ENCODE assay signal across 10 mouse cellular contexts in genomic region chr17:71230108-71230709, GRCm38 (mm10). TPM values are rescaled to one million over a fixed set of nuclear protein-coding genes. Genes with fewer than 3 reads are reported as not detected.
DNase-seq lines count a peak whose midpoint lies in the region; ATAC-seq lines count a peak whose summit lies in the region.
"Had no signal": no experiment of that assay in that cellular context is flagged by ENCODE, and none has a peak within 500 bp of the region (broad histone marks: within the 10 kb centered on the region; RNA-seq: fewer than 3 reads in every experiment).

No protein-coding gene starts in this region.

- H3K4me1 ChIP-seq in kidney, embryonic 16.5 days (ENCODE audit: insufficient read depth, low read length) = no peaks in the 10 kb centered on the region
- H3K4me1 ChIP-seq in embryonic facial prominence, embryonic 14.5 days (ENCODE audit: control insufficient read depth, insufficient read depth, low read length) = no peaks in the 10 kb centered on the region
- H3K4me1 ChIP-seq in midbrain, embryonic 13.5 days (replicated peaks) = no peaks in the 10 kb centered on the region

- no peak overlapping the region for H3K4me3 ChIP-seq in kidney, embryonic 16.5 days (ENCODE audit: low read length)
- no peak overlapping the region for H3K4me3 ChIP-seq in embryonic facial prominence, embryonic 14.5 days (ENCODE audit: low read depth, low read length)
- H3K4me3 ChIP-seq in midbrain, embryonic 13.5 days (replicated peaks) = no peak overlapping the region

- no peaks in the 10 kb centered on the region for H3K9me3 ChIP-seq in kidney, embryonic 16.5 days (ENCODE audit: low read length)
- no peaks in the 10 kb centered on the region for H3K9me3 ChIP-seq in embryonic facial prominence, embryonic 14.5 days (ENCODE audit: control insufficient read depth, low read length)
- H3K9me3 ChIP-seq in midbrain, embryonic 13.5 days = no peaks in the 10 kb centered on the region

- no peaks in the 10 kb centered on the region for H3K27me3 ChIP-seq in kidney, embryonic 16.5 days (ENCODE audit: insufficient read depth, low read length)
- H3K27me3 ChIP-seq in embryonic facial prominence, embryonic 14.5 days (replicated peaks; ENCODE audit: control insufficient read depth, insufficient read depth, low read length) = no peaks in the 10 kb centered on the region
- no peaks in the 10 kb centered on the region for H3K27me3 ChIP-seq in midbrain, embryonic 13.5 days

- no peak for ATAC-seq in kidney, embryonic 16.5 days (ENCODE audit: low FRiP score, low TSS enrichment)
- peak; percentile 65; the same call in 1 of the 2 replicates for ATAC-seq in embryonic facial prominence, embryonic 14.5 days (ENCODE audit: low read depth)
- ATAC-seq in midbrain, embryonic 13.5 days = peak; percentile 79
- ATAC-seq: inflammation-experienced regulatory T-cells, adult 6 months had no signal

- peaks cover 41% of the 10 kb centered on the region for H3K36me3 ChIP-seq in kidney, embryonic 16.5 days (ENCODE audit: insufficient read depth, low read length)
- peaks cover 39% of the 10 kb centered on the region for H3K36me3 ChIP-seq in embryonic facial prominence, embryonic 14.5 days (ENCODE audit: control insufficient read depth, insufficient read depth, low read length)
- peaks cover 30% of the 10 kb centered on the region for H3K36me3 ChIP-seq in midbrain, embryonic 13.5 days

- intact Hi-C loops in heart, postnatal 10 days (cut with DNase I) = no loop called here

- 71% methylated on average over 9 of the region's 9 CpGs for WGBS in kidney, embryonic 16.5 days
- 47% methylated on average over 9 of the region's 9 CpGs for WGBS in embryonic facial prominence, embryonic 14.5 days
- WGBS in midbrain, embryonic 13.5 days = 77% methylated on average over 9 of the region's 9 CpGs

- DNase-seq in kidney, postnatal 25 days = no peak
- DNase-seq in NIH3T3 (ENCODE audit: low read depth) = peak; percentile 74
- DNase-seq in embryonic facial prominence, embryonic 14.5 days (ENCODE audit: low spot score) = no peak
- DNase-seq in B cell, adult 2 months = no peak
- no peak for DNase-seq in ovary, postnatal 10 days (ENCODE audit: low spot score)
- no peak for DNase-seq in heart, postnatal 10 days
- DNase-seq: cerebellum, adult 9-11 months had no signal

- no peak overlapping the region for H3K4me2 ChIP-seq in kidney, embryonic 16.5 days (replicated peaks; ENCODE audit: low read depth, low read length)
- no peak overlapping the region for H3K4me2 ChIP-seq in embryonic facial prominence, embryonic 14.5 days (ENCODE audit: low read depth, low read length)
- no peak overlapping the region for H3K4me2 ChIP-seq in midbrain, embryonic 13.5 days (replicated peaks)

- 0 out of 2 replicates have a peak overlapping the region, but pooled peaks have one; percentile 9 for H3K9ac ChIP-seq in kidney, embryonic 16.5 days (replicated peaks; ENCODE audit: low read length)
- H3K9ac ChIP-seq in embryonic facial prominence, embryonic 14.5 days (ENCODE audit: low read depth, low read length) = no peak overlapping the region
- no peak overlapping the region for H3K9ac ChIP-seq in midbrain, embryonic 13.5 days (replicated peaks)

- no peak overlapping the region for H3K27ac ChIP-seq in kidney, embryonic 16.5 days (ENCODE audit: low read length)
- no peak overlapping the region for H3K27ac ChIP-seq in embryonic facial prominence, embryonic 14.5 days (replicated peaks; ENCODE audit: low read depth, low read length)
- peak overlapping the region; percentile 69; the same call in 1 of the 2 replicates for H3K27ac ChIP-seq in midbrain, embryonic 13.5 days

RNA-seq across cellular contexts. Expression of gene Lpin2, which starts 47.8 kb away (rescaled TPM):
- 65.8 and 78.4 TPM in 2 replicates for polyA plus RNA-seq in kidney, embryonic 16.5 days (2015; fragmentation: Nextera tagmentation; extraction: Ambion mirVana)
- polyA plus RNA-seq in embryonic facial prominence, embryonic 14.5 days (2014; fragmentation: Nextera tagmentation; extraction: Ambion mirVana) = 32.1 and 35.7 TPM in 2 replicates
- 35.3 and 35.5 TPM in 2 replicates for polyA plus RNA-seq in midbrain, embryonic 13.5 days (2015; fragmentation: Nextera tagmentation; extraction: Ambion mirVana)
- 10 to 100 TPM; 11.9 to 14.4 TPM for total RNA-seq in heart, postnatal 10 days (2021)
